Mouse (Mus musculus) C2C12 (cell line): ENCODE measurements around the gene Taar7e.

Source experiments
- CEBPB ChIP-seq: IDR thresholded peaks from one replicate; pipeline ENCODE4 v1.6.1; 2011; ENCODE audit warnings: low read depth, mild to moderate bottlenecking, control low read depth, moderate library complexity
- CTCF ChIP-seq: IDR thresholded peaks from one replicate; pipeline ENCODE4 v1.5.1; 2011; ENCODE audit not compliant: control insufficient read depth, insufficient read depth, insufficient read length
- MAX ChIP-seq: IDR thresholded peaks from one replicate; pipeline ENCODE4 v1.6.1; 2011; ENCODE audit warnings: mild to moderate bottlenecking, control low read depth
- USF1 ChIP-seq: IDR thresholded peaks from one replicate; pipeline ENCODE4 v1.6.1; 2011; ENCODE audit warnings: low read depth, mild to moderate bottlenecking, control low read depth, moderate library complexity

DNA sequence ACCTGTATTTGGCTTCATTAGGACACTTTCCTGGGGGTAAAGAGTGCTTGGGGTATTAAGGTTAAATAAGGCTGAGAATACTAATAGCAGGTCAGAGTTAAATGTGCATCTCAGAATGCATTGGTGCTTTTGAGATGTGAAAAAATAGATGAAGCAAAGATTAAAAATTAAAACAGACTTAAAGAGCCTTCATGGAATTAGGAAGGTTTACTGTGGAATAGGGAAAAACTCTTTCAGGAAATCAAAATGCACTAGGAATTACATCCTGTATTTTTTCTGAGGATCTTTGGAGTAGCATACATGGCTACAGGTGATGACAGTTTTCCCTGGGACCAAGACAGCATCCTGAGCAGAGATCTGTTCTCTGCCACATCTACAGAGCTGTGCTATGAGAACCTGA lies 10.5 kb upstream of the Taar7e start, which contains the start of gene Taar7d:
- no peak for TF ChIP-seq CTCF
- TF ChIP-seq CEBPB: no peak
- no peak for TF ChIP-seq MAX
- no peak for TF ChIP-seq USF1
